Mouse (Mus musculus) lung, adult 18-20 months (tissue): ENCODE data around the gene Eif4e3.

Experiments used
- DNase-seq, 2 experiments: peaks; one replicate each; pipeline ENCODE4 v3.0.0; 2022; ENCODE audit warnings: mixed read lengths in 2 of 2

The Eif4e3 gene

GRCm38 (mm10) chr6:99620471-99620870 lies 46.1 kb downstream of the Eif4e3 start:
- no peak for DNase-seq

GRCm38 (mm10) chr6:99619964-99620363 lies 46.6 kb downstream of the Eif4e3 start:
- DNase-seq: no peak

- DNase-seq: no peak
These were observed 47.1 kb downstream of the Eif4e3 start for GRCm38 (mm10) chr6:99619466-99619865.

- no peak for DNase-seq
These were observed 48.7 kb downstream of the Eif4e3 start for GRCm38 (mm10) chr6:99617867-99618266.

- no peak for DNase-seq
These were observed 49.2 kb downstream of the Eif4e3 start for GRCm38 (mm10) chr6:99617415-99617814.

- no peak for DNase-seq
These were observed 51.3 kb downstream of the Eif4e3 start for GRCm38 (mm10) chr6:99615272-99615751.

GRCm38 (mm10) chr6:99614566-99615271 lies 51.9 kb downstream of the Eif4e3 start:
- no peak for DNase-seq

- DNase-seq: no peak
These were observed 54.7 kb downstream of the Eif4e3 start for GRCm38 (mm10) chr6:99611866-99612265.

GRCm38 (mm10) chr6:99610454-99611427 lies 55.8 kb downstream of the Eif4e3 start:
- peak; percentile 23 to 47 for DNase-seq

GRCm38 (mm10) chr6:99606079-99606478 lies 60.5 kb downstream of the Eif4e3 start:
- no peak for DNase-seq

GRCm38 (mm10) chr6:99604758-99605157 lies 61.8 kb downstream of the Eif4e3 start:
- DNase-seq: peak; percentile 23 to 33

- no peak for DNase-seq
These were observed 64.1 kb downstream of the Eif4e3 start for GRCm38 (mm10) chr6:99602434-99602833.

GRCm38 (mm10) chr6:99600886-99601285 lies 65.7 kb downstream of the Eif4e3 start:
- DNase-seq: no peak

GRCm38 (mm10) chr6:99600168-99600793 lies 66.3 kb downstream of the Eif4e3 start:
- peak; percentile 17 to 44 for DNase-seq

- no peak for DNase-seq
These were observed 66.9 kb downstream of the Eif4e3 start for GRCm38 (mm10) chr6:99599651-99600050.

GRCm38 (mm10) chr6:99599229-99599628 lies 67.3 kb downstream of the Eif4e3 start:
- DNase-seq: no peak

- DNase-seq: no peak
These were observed 89.5 kb downstream of the Eif4e3 start for GRCm38 (mm10) chr6:99577040-99577439.

GRCm38 (mm10) chr6:99575633-99576032 lies 90.9 kb downstream of the Eif4e3 start:
- DNase-seq: no peak
